Mouse (Mus musculus) testis, adult 2 months (tissue): Measurements from ENCODE around the gene Gm3336.

Experiments used
- CTCF ChIP-seq: fragments of 200-500 bp; IDR thresholded peaks from 2 replicates; pipeline ENCODE4 v1.5.1; 2012; ENCODE audit warnings: low read depth, mild to moderate bottlenecking, inconsistent platforms, low read length, moderate library complexity; ENCODE audit not compliant: control insufficient read depth, insufficient read depth, insufficient replicate concordance
- POLR2A ChIP-seq: fragments of 200-500 bp; IDR thresholded peaks from 2 replicates; pipeline ENCODE4 v1.6.1; 2012; ENCODE audit warnings: low read depth, mild to moderate bottlenecking, inconsistent platforms, low read length, moderate library complexity; ENCODE audit not compliant: control insufficient read depth

DNA sequence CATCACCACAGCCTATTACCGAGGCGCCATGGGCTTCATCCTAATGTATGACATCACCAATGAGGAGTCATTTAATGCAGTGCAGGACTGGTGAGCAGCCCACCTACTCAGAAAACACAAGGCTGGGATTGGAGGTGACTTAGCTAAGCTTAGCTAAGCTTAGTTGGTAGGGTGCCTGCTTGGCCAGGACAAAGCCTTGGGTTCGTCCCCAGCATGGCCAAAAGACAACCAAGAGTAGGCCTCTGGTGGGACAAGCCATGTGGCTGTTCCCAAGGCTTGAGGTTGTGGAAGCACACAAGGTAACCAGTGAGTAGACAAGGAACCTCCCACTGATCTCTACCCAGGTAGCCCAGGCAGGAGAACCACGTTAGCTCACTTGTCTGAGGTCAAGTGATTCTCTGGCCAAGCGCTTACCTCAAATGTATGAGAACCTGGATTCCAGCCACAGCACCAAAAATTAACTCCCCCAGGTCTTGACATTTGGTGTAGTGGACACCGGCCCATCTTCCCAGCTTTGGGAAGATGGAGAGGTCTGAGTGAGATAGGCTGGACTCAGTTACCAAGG lies 38.2 kb downstream of the Gm3336 start:
- TF ChIP-seq CTCF (no peak), POLR2A (no peak)
